Mouse (Mus musculus) bone marrow, adult 2 months (tissue): ENCODE results near the gene Tex19.1. TPM values are rescaled to one million over a fixed set of nuclear protein-coding genes. Genes with fewer than 3 reads are reported as not detected.

Experiments used
- H3K27ac ChIP-seq: fragments of 200-500 bp; 2 replicates; pipeline ENCODE4 v1.5.1; 2012; ENCODE audit warnings: low read depth, mild to moderate bottlenecking, control low read depth, inconsistent platforms, low read length; ENCODE audit not compliant: control insufficient read depth, poor library complexity, insufficient read depth
- H3K4me1 ChIP-seq: fragments of 200-500 bp; 2 replicates; pipeline ENCODE4 v1.6.1; 2011; ENCODE audit warnings: low read length; ENCODE audit not compliant: control insufficient read depth, insufficient read depth
- H3K4me3 ChIP-seq: fragments of 200-500 bp; replicated peaks from 2 replicates; pipeline ENCODE3; 2011; ENCODE audit warnings: mild to moderate bottlenecking, low read depth, low read length, control low read depth; ENCODE audit not compliant: control insufficient read depth
- CTCF ChIP-seq: fragments of 200-500 bp; IDR thresholded peaks from 2 replicates; pipeline ENCODE4 v1.5.1; 2011; ENCODE audit warnings: low read length, control low read depth; ENCODE audit not compliant: control insufficient read depth, insufficient read depth
- POLR2A ChIP-seq: fragments of 200-500 bp; IDR thresholded peaks from 2 replicates; pipeline ENCODE4 v1.6.1; 2011; ENCODE audit warnings: low read depth, mild to moderate bottlenecking, control low read depth, low read length, borderline replicate concordance; ENCODE audit not compliant: control insufficient read depth
- WGBS: fragments of 180-500 bp; shearing (Covaris S2); methylation state at CpG from one replicate; pipeline ENCODE4 v1.1.7; 2018; 5-methylcytosine and 5-hydroxymethylcytosine counted together
- polyA plus RNA-seq: library from polyadenylated mRNA; stranded (reverse); fragments of >200 nt; gene quantifications from 2 replicates; pipeline ENCODE4 v1.2.4, GENCODE M21; 2011; ENCODE audit warnings: low replicate concordance; ENCODE audit not compliant: missing spikeins, insufficient read depth, insufficient read length

Gene Tex19.1
- polyA plus RNA-seq, 1 experiment = 6.6 TPM

- H3K4me3 ChIP-seq = no peak overlapping the region
- H3K4me1 ChIP-seq = no peaks in the 10 kb centered on the region
- TF ChIP-seq CTCF = no peak
- no peak for TF ChIP-seq POLR2A
- WGBS = 3% methylated on average over 45 of the region's 45 CpGs
- no peak overlapping the region for H3K27ac ChIP-seq
Measured at GRCm38 (mm10) chr11:121156411-121156891, 10.5 kb downstream of the Tex19.1 start.

- H3K4me1 ChIP-seq = no peaks in the 10 kb centered on the region
- H3K27ac ChIP-seq = no peak within 1 kb of the TSS
- 73% methylated on average over 5 of the region's 5 CpGs for WGBS
- TF ChIP-seq CTCF (no peak), POLR2A (no peak)
- no peak within 1 kb of the TSS for H3K4me3 ChIP-seq
Measured at GRCm38 (mm10) chr11:121159971-121160370, 14.0 kb downstream of the Tex19.1 start, which contains the start of gene Uts2r. TSS of gene Uts2r (plus strand) at chr11:121160271.

- TF ChIP-seq CTCF (no peak), POLR2A (no peak)
- no peak overlapping the region for H3K4me3 ChIP-seq
- 85% methylated on average over 26 of the region's 26 CpGs for WGBS
- no peak overlapping the region for H3K27ac ChIP-seq
- no peaks in the 10 kb centered on the region for H3K4me1 ChIP-seq
Measured at GRCm38 (mm10) chr11:121160636-121161346, 14.8 kb downstream of the Tex19.1 start.

DNA sequence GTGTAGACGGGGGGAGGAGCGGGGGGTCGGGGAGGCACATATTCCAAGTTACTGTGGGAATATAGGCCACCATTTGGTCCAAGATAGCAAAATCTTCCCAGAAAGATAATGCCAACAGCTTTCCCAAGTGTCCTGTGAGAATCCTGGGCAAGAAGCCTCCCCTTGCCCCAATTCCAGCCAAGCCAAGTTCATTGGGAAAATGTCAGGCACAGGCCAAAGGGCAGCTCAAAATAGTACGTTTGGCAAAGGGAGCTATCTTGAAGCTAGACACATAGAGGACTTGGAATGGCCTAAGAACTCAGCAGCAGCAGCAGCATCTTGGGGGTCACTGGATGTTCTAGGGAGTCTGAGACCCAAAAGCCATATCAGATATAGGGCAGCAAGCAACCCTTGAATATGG lies 17.8 kb downstream of the Tex19.1 start:
- Histone ChIP-seq H3K4me1 (no peaks in the 10 kb centered on the region), H3K27ac (no peak overlapping the region), H3K4me3 (no peak overlapping the region)
- WGBS = 79% methylated on average over 4 of the region's 4 CpGs
- TF ChIP-seq POLR2A = no peak
- TF ChIP-seq CTCF = no peak

GRCm38 (mm10) chr11:121173203-121173602 lies 27.3 kb downstream of the Tex19.1 start:
- TF ChIP-seq CTCF = no peak
- no peak for TF ChIP-seq POLR2A
- WGBS = 81% methylated on average over 5 of the region's 5 CpGs
- H3K4me1 ChIP-seq = no peaks in the 10 kb centered on the region; the same call in 1 of the 2 replicates
- H3K4me3 ChIP-seq = no peak overlapping the region
- no peak overlapping the region for H3K27ac ChIP-seq

- TF ChIP-seq POLR2A = no peak
- TF ChIP-seq CTCF = no peak
- Histone ChIP-seq H3K4me3 (no peak overlapping the region), H3K4me1 (no peaks in the 10 kb centered on the region; the same call in 1 of the 2 replicates), H3K27ac (no peak overlapping the region)
- WGBS = 73% methylated on average over 3 of the region's 3 CpGs
Measured at GRCm38 (mm10) chr11:121174234-121174633, 28.3 kb downstream of the Tex19.1 start.

GRCm38 (mm10) chr11:121176285-121177270 lies 30.6 kb downstream of the Tex19.1 start:
- 67% methylated on average over 12 of the region's 12 CpGs for WGBS
- Histone ChIP-seq H3K4me1 (no peaks in the 10 kb centered on the region; the same call in 1 of the 2 replicates), H3K4me3 (no peak overlapping the region), H3K27ac (no peak overlapping the region)
- TF ChIP-seq POLR2A (no peak), CTCF (peak; percentile 95)

DNA sequence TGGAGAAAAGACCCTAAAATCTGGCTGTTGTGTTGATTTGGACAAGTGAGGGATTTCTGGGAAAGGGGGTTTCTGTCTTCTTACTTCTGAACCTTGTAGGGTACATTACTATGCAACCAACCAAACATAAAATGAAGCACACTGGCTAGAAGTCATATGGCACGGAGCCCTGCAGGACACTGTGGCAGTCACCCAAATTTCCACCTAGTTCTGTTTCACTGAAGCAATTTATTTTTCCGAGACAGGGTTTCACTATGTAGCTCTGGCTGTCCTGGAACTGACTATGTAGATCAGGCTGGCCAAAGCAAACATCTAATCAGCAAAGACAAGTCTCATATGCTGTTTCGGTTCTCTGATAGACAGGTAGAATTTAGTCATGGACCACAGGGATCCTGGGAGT lies 43.7 kb downstream of the Tex19.1 start:
- WGBS = 80% methylated on average over 3 of the region's 3 CpGs
- TF ChIP-seq POLR2A (no peak), CTCF (no peak)
- H3K4me1 ChIP-seq = no peaks in the 10 kb centered on the region

DNA sequence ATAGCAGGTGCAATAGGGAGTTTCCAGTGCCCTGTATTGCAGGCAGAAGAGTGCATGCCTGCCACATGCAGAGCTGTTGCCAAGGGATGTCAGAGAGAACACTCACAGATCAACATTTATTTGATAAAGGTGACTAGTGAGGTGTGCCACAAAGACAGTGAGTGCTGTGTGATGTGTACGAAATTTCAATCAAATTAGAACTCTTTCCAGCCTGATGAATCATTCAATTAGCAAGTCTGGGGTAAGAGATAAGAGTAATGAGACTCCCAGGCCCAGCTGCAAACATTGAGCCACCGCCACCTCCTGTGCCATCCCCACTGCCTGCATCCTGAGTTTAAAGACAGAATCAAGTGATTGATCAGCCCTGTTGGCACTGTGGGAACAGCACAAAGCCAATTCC lies 46.8 kb downstream of the Tex19.1 start:
- Histone ChIP-seq H3K4me1 (no peaks in the 10 kb centered on the region), H3K4me3 (no peak overlapping the region), H3K27ac (no peak overlapping the region)
- TF ChIP-seq CTCF (no peak), POLR2A (no peak)
- 70% methylated on average over 2 of the region's 2 CpGs for WGBS

More for the DNA sequence above, 43.7 kb downstream of the Tex19.1 start:
- Histone ChIP-seq H3K4me3 (no peak overlapping the region), H3K27ac (no peak overlapping the region)
